Mouse (Mus musculus) kidney, embryonic 14.5 days (tissue): ENCODE data around the gene Zcchc7. TPM values are rescaled to one million over a fixed set of nuclear protein-coding genes. Genes with fewer than 3 reads are reported as not detected.

Experiments used
- ATAC-seq: fragments of 200-750 bp; cut with Nextera tagmentation; 2 replicates; pipeline ENCODE4 v1.8.0; 2017; ENCODE audit warnings: moderate number of reproducible peaks, mild to moderate bottlenecking, moderate TSS enrichment, moderate library complexity; ENCODE audit not compliant: low FRiP score, low TSS enrichment
- H3K27ac ChIP-seq: fragments of 300-500 bp; sonication (generic); 2 replicates; pipeline ENCODE4 v1.5.1; 2014; ENCODE audit warnings: low read depth, mild to moderate bottlenecking, low read length, moderate library complexity, mixed read lengths
- H3K27me3 ChIP-seq: fragments of 300-500 bp; sonication (generic); 2 replicates; pipeline ENCODE4 v1.6.1; 2014; ENCODE audit warnings: mild to moderate bottlenecking, low read length; ENCODE audit not compliant: control insufficient read depth, insufficient read depth
- H3K36me3 ChIP-seq: fragments of 300-500 bp; sonication (generic); 2 replicates; pipeline ENCODE4 v1.6.1; 2014; ENCODE audit warnings: low read length, mixed read lengths; ENCODE audit not compliant: control insufficient read depth, insufficient read depth
- H3K4me1 ChIP-seq: fragments of 300-500 bp; sonication (generic); 2 replicates; pipeline ENCODE4 v1.6.1; 2014; ENCODE audit warnings: low read length, mixed read lengths; ENCODE audit not compliant: control insufficient read depth, insufficient read depth
- H3K4me2 ChIP-seq: fragments of 300-500 bp; sonication (generic); replicated peaks from 2 replicates; pipeline ENCODE4 v1.6.1; 2014; ENCODE audit warnings: low read depth, mild to moderate bottlenecking, low read length
- H3K4me3 ChIP-seq: fragments of 300-500 bp; sonication (generic); 2 replicates; pipeline ENCODE4 v1.5.1; 2014; ENCODE audit warnings: mild to moderate bottlenecking, low read length
- H3K9ac ChIP-seq: fragments of 300-500 bp; sonication (generic); 2 replicates; pipeline ENCODE4 v1.6.1; 2014; ENCODE audit warnings: low read depth, mild to moderate bottlenecking, low read length, moderate library complexity
- H3K9me3 ChIP-seq: fragments of 300-500 bp; sonication (generic); 2 replicates; pipeline ENCODE4 v1.6.1; 2016; ENCODE audit warnings: low read length; ENCODE audit not compliant: control insufficient read depth
- WGBS: fragments of 180-500 bp; shearing (Covaris S2); extraction: QIAGEN DNeasy Blood & Tissue Kit; methylation state at CpG from one replicate; pipeline ENCODE4 v1.1.7; 2014; 5-methylcytosine and 5-hydroxymethylcytosine counted together
- polyA plus RNA-seq: library from polyadenylated mRNA; unstranded; fragments of >200 nt; fragmentation: Nextera tagmentation; extraction: Ambion mirVana; gene quantifications from 2 replicates; pipeline ENCODE4 v1.2.1, GENCODE M21; 2014

The Zcchc7 gene
- polyA plus RNA-seq, 1 experiment from 2014 or later: 37.9 TPM

DNA sequence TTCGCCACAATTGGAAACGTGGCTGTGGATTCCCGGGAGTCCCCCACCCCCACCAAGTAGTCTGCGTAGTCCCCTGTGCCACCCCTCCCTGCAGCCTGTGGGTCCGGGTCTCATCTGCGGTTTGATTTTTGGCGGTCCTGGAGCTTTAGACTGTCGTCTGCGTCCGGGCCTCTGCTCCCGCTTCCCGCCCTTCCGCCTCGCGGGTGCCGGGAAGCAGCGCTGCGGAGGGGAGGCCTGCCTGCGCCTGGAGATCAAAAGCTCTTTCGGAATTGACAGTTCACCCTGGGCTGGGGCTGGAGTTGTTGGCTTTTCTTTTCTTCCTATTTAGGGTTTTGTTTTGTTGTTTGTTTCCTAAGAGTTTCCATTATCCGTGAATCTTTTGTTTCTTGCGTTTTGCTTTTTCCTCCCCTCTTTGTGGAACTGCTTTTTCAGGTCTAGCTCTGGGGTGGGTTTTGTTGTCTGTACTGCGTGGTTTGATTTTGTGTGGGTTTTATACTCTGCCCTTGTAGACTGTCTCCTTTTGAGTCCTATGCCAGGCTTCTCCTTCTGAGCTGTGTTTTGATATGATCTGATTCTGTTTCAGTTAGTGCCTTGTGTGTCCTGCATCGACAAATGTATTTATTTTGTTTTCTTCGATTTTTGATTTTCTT lies 43.5 kb upstream of the Zcchc7 start:
- Histone ChIP-seq H3K4me3 (peak overlapping the region; percentile 10; the same call in 1 of the 2 replicates), H3K9me3 (no peaks in the 10 kb centered on the region)

DNA sequence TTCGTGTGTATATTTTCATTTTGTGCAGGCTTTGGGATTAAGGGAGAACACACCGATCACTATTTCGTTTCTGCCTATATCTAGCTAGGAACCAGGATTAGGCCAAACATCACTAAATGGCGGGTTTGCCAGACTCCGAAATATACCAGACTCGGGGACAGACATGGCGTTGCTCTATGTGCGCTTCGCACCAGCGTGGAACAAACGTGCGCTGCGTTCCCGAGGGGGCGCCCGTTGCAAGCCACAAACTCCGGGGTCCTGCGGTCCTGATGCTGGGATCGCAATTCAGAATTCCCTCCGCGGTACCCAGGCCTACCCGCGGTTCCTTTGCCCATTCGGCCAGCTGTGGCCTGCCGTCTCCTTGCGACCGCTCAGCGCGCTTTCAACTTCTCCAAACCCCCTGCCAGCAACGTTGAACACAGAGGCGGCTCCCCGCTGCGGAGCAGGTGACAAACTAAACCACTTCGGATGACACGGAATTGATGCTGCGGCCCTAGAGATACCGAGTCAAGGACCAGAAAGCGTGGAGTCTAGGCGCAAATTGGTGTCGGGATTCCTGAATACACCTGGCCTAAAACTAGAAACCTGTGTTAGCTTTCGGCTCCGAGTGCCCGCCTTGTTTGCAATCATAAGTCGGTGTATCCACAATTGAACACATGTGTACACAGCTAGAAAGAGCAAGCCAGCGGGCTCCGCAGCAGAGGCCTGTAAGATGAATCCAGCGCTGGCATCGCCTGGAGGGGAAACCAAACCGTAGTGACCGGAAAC lies 42.7 kb upstream of the Zcchc7 start:
- Histone ChIP-seq H3K27ac (no peak overlapping the region), H3K9ac (no peak overlapping the region), H3K36me3 (no peaks in the 10 kb centered on the region), H3K4me2 (no peak overlapping the region), H3K4me3 (peak overlapping the region; percentile 7; the same call in 1 of the 2 replicates), H3K9me3 (no peaks in the 10 kb centered on the region), H3K27me3 (peaks cover 87% of the 10 kb centered on the region), H3K4me1 (peaks cover 3% of the 10 kb centered on the region; the same call in 1 of the 2 replicates)
- under 1% methylated on average over 50 of the region's 50 CpGs for WGBS
- ATAC-seq: no peak

More for the DNA sequence above, 43.5 kb upstream of the Zcchc7 start:
- H3K27ac ChIP-seq: no peak overlapping the region
- H3K4me1 ChIP-seq: peaks cover 3% of the 10 kb centered on the region; the same call in 1 of the 2 replicates
- peak overlapping the region; percentile 13; the same call in 1 of the 2 replicates for H3K4me2 ChIP-seq
- 1% methylated on average over 25 of the region's 25 CpGs for WGBS
- ATAC-seq: no peak
- H3K27me3 ChIP-seq: peaks cover 87% of the 10 kb centered on the region
- H3K36me3 ChIP-seq: no peaks in the 10 kb centered on the region
- H3K9ac ChIP-seq: no peak overlapping the region

DNA sequence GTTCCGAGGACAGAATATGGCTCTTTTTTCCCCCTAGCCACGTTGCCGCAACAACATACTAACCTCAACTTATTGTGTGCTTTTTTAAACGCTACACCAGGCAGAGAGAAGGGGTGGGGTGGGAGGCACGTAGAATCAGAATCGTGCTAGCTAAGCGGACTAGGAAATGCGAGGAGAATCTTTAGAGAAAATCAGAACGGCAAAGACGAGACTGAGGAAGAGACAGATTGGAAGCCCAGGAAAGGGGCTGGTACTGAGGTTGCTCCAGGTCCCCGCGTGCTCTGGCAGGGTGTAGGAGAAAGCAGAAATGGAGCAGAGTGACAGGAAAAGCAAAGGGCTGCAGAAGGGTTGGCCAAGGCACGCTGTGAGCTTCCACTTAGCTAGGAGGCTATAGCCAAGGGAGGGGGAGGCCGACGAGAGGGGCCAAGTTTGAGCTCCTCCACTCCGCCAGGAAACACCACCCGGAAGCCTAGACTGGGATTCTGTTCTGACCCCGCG lies 42.1 kb upstream of the Zcchc7 start:
- Histone ChIP-seq H3K27ac (no peak overlapping the region), H3K4me1 (peaks cover 3% of the 10 kb centered on the region; the same call in 1 of the 2 replicates), H3K4me3 (0 out of 2 replicates have a peak overlapping the region, but pooled peaks have one; percentile 7), H3K9me3 (no peaks in the 10 kb centered on the region), H3K36me3 (no peaks in the 10 kb centered on the region), H3K9ac (no peak overlapping the region), H3K27me3 (peaks cover 87% of the 10 kb centered on the region), H3K4me2 (no peak overlapping the region)
- WGBS: 0% methylated on average over 19 of the region's 19 CpGs
- ATAC-seq: no peak

DNA sequence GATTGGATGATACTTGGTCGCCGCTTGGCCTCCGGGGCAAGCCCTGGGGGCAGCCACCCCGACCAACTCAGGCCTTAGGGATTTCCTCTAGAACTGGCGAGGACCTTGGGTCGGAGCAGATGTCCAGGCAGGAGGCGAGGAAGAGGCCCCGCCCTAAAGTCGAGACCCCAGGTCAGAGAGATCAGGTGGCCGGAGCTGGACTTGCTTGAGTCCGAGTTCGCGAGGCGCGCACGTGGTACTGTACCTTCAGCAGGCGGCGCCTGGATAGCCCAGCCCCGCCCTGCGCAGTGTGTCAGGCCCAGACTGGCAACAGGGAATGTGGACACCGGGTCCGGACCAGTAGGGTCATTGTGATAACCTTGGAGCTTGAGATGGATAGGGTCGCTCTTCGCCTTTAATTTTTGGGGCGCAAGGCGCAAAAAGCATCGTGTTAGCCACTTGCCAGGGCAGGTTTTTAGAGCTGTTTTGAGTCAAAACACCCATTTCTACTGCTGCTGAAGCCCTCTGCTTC lies 41.5 kb upstream of the Zcchc7 start:
- no peak overlapping the region for H3K27ac ChIP-seq
- ATAC-seq: peak; percentile 46; the same call in 1 of the 2 replicates
- 2% methylated on average over 27 of the region's 27 CpGs for WGBS
- no peak overlapping the region for H3K9ac ChIP-seq
- H3K36me3 ChIP-seq: no peaks in the 10 kb centered on the region
- no peak overlapping the region for H3K4me2 ChIP-seq
- no peaks in the 10 kb centered on the region for H3K9me3 ChIP-seq
- H3K27me3 ChIP-seq: peaks cover 84% of the 10 kb centered on the region
- no peak overlapping the region for H3K4me3 ChIP-seq
- peaks cover 3% of the 10 kb centered on the region; the same call in 1 of the 2 replicates for H3K4me1 ChIP-seq

DNA sequence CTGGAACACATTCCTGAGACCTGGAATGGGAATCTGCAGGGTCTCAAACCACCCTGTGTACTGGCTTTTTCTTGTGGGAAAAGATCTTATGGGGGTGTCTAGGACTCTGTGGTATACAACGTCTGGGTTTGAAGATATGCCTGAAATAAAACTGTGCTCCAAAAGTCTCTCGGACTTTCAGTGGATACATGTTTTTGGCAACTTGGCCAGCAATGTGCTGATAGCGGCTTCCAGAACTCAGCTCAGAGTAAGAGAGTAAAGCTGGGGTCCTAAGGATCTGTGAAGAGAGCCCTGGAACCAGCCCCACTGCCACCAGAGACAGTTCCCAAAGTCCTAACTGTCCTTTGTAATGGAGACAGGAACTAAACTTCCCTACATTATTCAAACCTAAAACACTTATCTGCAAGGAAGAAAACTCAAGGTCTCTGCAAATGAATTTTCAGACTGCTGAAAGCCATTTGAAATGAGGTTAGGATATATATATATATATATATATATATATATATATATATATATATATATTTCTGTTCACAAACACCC lies 40.0 kb upstream of the Zcchc7 start:
- Histone ChIP-seq H3K9me3 (no peaks in the 10 kb centered on the region), H3K27me3 (peaks cover 84% of the 10 kb centered on the region), H3K27ac (no peak overlapping the region), H3K9ac (no peak overlapping the region), H3K36me3 (no peaks in the 10 kb centered on the region), H3K4me3 (no peak overlapping the region), H3K4me2 (no peak overlapping the region), H3K4me1 (peaks cover 3% of the 10 kb centered on the region; the same call in 1 of the 2 replicates)
- WGBS: 8% methylated on average over 3 of the region's 3 CpGs
- no peak for ATAC-seq

DNA sequence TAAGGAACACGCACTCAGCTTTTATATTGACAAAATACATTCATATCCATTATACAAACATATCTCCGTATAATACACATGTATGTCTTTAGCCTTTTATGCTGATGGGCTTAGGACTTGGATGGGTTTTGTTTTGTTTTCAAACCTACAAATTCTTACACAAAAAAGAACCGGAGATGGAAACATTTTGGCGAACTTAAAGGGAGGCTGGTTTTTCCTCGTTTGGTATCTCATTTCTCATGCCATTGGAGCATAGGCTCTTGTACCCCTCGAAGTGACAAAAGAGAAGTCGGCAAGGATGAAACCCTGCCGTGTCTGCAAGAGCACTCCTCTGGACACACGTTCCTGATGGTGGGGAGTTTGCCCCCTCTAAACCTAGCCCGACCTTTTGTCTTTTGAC lies 39.3 kb upstream of the Zcchc7 start:
- ATAC-seq: no peak
- Histone ChIP-seq H3K27ac (no peak overlapping the region), H3K4me1 (peaks cover 3% of the 10 kb centered on the region; the same call in 1 of the 2 replicates), H3K9me3 (no peaks in the 10 kb centered on the region), H3K36me3 (no peaks in the 10 kb centered on the region), H3K4me3 (no peak overlapping the region), H3K9ac (no peak overlapping the region), H3K4me2 (no peak overlapping the region), H3K27me3 (peaks cover 77% of the 10 kb centered on the region)
- WGBS: 3% methylated on average over 10 of the region's 10 CpGs

DNA sequence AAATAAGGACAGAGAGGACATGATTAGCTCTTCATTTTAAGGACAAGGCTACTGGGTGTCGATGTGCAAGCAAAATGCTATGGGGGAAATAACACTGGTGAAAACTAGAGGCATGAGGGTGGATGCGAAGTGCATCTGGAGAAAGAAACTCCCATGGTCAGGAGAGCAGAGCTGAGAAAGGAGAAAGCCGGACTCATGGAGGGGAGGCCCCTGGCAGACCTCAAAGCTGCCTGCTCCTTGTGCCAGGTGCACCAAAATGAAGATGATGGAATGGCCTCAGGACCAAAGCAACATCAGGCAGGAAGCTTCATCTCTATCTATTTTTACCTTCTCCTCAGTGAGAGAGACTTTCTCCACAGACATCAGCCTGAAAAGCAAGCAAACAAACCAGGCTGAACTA lies 38.0 kb upstream of the Zcchc7 start:
- H3K27ac ChIP-seq: no peak overlapping the region
- 69% methylated on average over 3 of the region's 3 CpGs for WGBS
- ATAC-seq: no peak
- no peak overlapping the region for H3K4me3 ChIP-seq
- no peaks in the 10 kb centered on the region for H3K9me3 ChIP-seq
- no peak overlapping the region for H3K9ac ChIP-seq
- no peak overlapping the region for H3K4me2 ChIP-seq
- H3K27me3 ChIP-seq: peaks cover 66% of the 10 kb centered on the region
- H3K36me3 ChIP-seq: no peaks in the 10 kb centered on the region
- peaks cover 3% of the 10 kb centered on the region; the same call in 1 of the 2 replicates for H3K4me1 ChIP-seq

DNA sequence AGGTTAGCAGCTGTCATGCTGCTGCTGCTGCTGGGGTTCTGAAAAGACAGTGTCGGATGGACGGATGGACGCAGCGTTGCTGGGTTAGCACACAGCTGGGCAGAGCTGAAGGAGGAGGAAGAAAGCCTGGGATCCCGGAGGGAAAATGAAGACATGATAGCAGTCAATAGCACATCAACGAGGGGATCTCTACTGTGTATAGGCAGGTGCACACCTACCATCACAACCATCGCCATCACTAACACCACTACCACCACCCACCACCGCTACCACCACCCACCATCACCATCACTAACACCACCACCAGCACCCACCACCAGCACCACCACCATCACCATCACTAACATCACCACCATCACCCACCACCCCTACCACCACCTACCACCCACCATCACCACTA lies 35.6 kb upstream of the Zcchc7 start:
- Histone ChIP-seq H3K36me3 (no peaks in the 10 kb centered on the region), H3K27me3 (peaks cover 45% of the 10 kb centered on the region), H3K27ac (no peak overlapping the region), H3K4me2 (no peak overlapping the region), H3K9me3 (no peaks in the 10 kb centered on the region), H3K4me3 (no peak overlapping the region), H3K4me1 (no peaks in the 10 kb centered on the region), H3K9ac (no peak overlapping the region)
- no peak for ATAC-seq
- 92% methylated on average over 8 of the region's 8 CpGs for WGBS
